In genomic region chr7:47015390-47016065, GRCm38 (mm10) we compare ENCODE assay signal across 8 mouse cellular contexts. TPM values are rescaled to one million over a fixed set of nuclear protein-coding genes. Genes with fewer than 3 reads are reported as not detected.
DNase-seq lines count a peak whose midpoint lies in the region; ATAC-seq lines count a peak whose summit lies in the region.

No protein-coding gene starts in this region.

- peak; percentile 67 for ATAC-seq in activated CD4-positive, CD25-positive, alpha-beta regulatory T cell, adult 4 months
- peak; percentile 95 for ATAC-seq in megakaryocyte progenitor cell, adult 5-6 weeks (replicated peaks; ENCODE audit: poor library complexity)

- DNase-seq in embryo, embryonic 10 days (ENCODE audit: low spot score) = peak; percentile 82
- peak; percentile 77 for DNase-seq in gastrocnemius, postnatal 10 days
- DNase-seq in induced T-regulatory cell, adult 2 months (ENCODE audit: low read depth) = peak; percentile 88
- peak; percentile 61 to 93 for DNase-seq in left cerebral cortex, postnatal 10 days (ENCODE audit: extremely low spot score in 1 of 2, low spot score in 2 of 2)
- DNase-seq in right cerebral cortex, postnatal 10 days (ENCODE audit: low spot score in 2 of 2) = peak; percentile 83 to 85
- peak; percentile 60 for DNase-seq in urinary bladder, postnatal 25 days (ENCODE audit: low spot score)

- intact Hi-C loops in left cerebral cortex, postnatal 10 days (cut with DNase I) = loop anchor here (2.0 kb wide), 1 partner anchor 53 kb away; no protein-coding TSS in a partner anchor

RNA-seq across cellular contexts. Expression of gene Spty2d1, which starts 7.3 kb away (rescaled TPM):
- polyA plus RNA-seq in activated CD4-positive, CD25-positive, alpha-beta regulatory T cell, adult 4 months (2017; shearing (Covaris generic)) = 10 to 100 TPM; 23.5 to 32.3 TPM
- total RNA-seq in gastrocnemius, postnatal 10 days (2021) = 10 to 100 TPM in 1 of 2 experiments, 1 to 10 TPM in 1; 9.9 to 13.1 TPM
- total RNA-seq in left cerebral cortex, postnatal 10 days (2021) = 1 to 10 TPM; 8.9 to 9.5 TPM
- total RNA-seq in megakaryocyte progenitor cell, adult 5-6 weeks (2015) = 30.4 and 34.9 TPM in 2 replicates
- 25.4 and 30.7 TPM in 2 replicates for total RNA-seq in megakaryocyte progenitor cell, adult 5-6 weeks (2017)

RNA-seq across cellular contexts. Expression of gene Gm9999, which starts 32.1 kb away (rescaled TPM):
- not detected for polyA plus RNA-seq in activated CD4-positive, CD25-positive, alpha-beta regulatory T cell, adult 4 months (2017; shearing (Covaris generic))
- total RNA-seq in gastrocnemius, postnatal 10 days (2021) = not detected
- not detected for total RNA-seq in left cerebral cortex, postnatal 10 days (2021)
- total RNA-seq in megakaryocyte progenitor cell, adult 5-6 weeks (2015) = not detected in 2 replicates
- total RNA-seq in megakaryocyte progenitor cell, adult 5-6 weeks (2017) = not detected in 2 replicates

RNA-seq across cellular contexts. Expression of gene Tmem86a, which starts 34.9 kb away (rescaled TPM):
- polyA plus RNA-seq in activated CD4-positive, CD25-positive, alpha-beta regulatory T cell, adult 4 months (2017; shearing (Covaris generic)) = 1 to 10 TPM; 1.0 to 2.9 TPM
- 1 to 10 TPM; 8.2 to 9.0 TPM for total RNA-seq in gastrocnemius, postnatal 10 days (2021)
- total RNA-seq in left cerebral cortex, postnatal 10 days (2021) = 10 to 100 TPM; 14.4 to 16.8 TPM
- 2.3 and 4.0 TPM in 2 replicates for total RNA-seq in megakaryocyte progenitor cell, adult 5-6 weeks (2015)
- 1.4 and 2.2 TPM in 2 replicates for total RNA-seq in megakaryocyte progenitor cell, adult 5-6 weeks (2017)

RNA-seq across cellular contexts. Expression of gene Uevld, which starts 57.2 kb away (rescaled TPM):
- 1 to 10 TPM; 6.4 to 8.0 TPM for polyA plus RNA-seq in activated CD4-positive, CD25-positive, alpha-beta regulatory T cell, adult 4 months (2017; shearing (Covaris generic))
- 10 to 100 TPM; 11.5 to 14.9 TPM for total RNA-seq in gastrocnemius, postnatal 10 days (2021)
- 10 to 100 TPM; 10.8 to 11.7 TPM for total RNA-seq in left cerebral cortex, postnatal 10 days (2021)
- total RNA-seq in megakaryocyte progenitor cell, adult 5-6 weeks (2015) = 15.5 and 19.6 TPM in 2 replicates
- total RNA-seq in megakaryocyte progenitor cell, adult 5-6 weeks (2017) = 11.1 and 11.9 TPM in 2 replicates

Comparison
In these comparisons a context has a peak if more than half of its experiments do, and no peak if none do; other contexts are left out.
1. Peak in every context shown above with its lines: DNase-seq and ATAC-seq.